Mouse (Mus musculus): ENCODE measurements around the gene Klf17. TPM values are rescaled to one million over a fixed set of nuclear protein-coding genes. Genes with fewer than 3 reads are reported as not detected.

Gene Klf17
- total and polyA plus RNA-seq, 3 experiments: not detected

DNA sequence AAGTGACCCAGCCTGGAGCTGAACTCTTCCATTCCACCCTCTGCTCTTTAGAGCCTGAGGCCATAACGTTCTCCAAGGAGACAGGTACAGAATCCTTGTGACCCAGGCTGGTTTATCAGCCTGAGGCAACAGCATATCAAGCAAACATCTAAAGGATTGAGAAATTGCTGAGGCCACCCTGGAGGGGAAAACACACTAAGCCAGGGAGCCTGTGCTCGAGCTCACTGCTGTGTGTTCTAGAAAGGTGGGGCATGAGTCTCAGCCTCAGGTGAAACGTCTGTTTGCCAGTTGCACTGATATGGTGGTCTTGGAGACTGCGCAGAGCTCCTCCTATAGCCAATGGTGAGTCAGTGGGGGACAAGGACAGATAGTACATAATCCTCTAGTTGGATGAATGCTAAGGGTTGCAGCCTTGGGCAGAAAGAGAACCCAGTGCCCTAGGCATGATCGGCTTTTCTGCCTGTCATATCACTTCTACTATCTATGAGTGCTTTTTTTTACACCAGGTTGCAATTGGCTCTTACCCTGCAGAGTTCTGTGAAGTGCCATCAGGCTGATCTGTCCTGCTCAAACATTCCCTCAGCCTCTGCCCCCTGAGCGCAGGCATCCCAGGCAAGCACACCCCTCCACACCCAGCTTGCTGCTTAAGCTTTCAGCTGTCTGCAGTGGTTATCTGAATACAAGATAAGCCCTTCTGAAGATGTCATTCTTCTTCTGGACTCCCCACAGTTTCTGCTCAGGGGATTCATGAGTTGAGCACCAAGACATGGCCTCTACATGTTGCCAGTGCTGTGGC lies 51.9 kb downstream of the Klf17 start:
- DNase-seq (ENCODE audit: low read depth, low spot score): no peak

DNA sequence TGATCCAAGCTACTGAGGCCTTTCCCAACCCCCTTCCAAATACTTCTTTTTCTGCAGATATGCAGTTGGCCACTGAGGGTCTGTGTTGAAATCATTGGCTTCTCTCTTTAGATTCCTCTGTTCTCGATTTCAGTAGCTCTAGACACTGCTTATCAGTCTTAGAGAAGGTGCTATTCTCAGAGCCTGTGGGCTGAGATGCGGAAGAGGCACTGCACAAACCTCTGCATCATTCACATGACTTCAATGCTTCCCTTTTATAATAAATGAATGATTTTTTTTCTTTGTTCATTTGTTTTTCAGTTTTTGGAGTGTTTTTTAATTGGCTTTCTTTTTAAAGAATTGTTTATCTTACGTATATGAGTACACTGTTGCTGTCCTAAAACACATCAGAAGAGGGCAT lies 53.1 kb downstream of the Klf17 start:
- no peak overlapping the region for H3K27ac ChIP-seq (ENCODE audit: control insufficient read depth, low read depth, low read length)
- peak; percentile 73 for DNase-seq (ENCODE audit: low read depth, low spot score)
- no peaks in the 10 kb centered on the region for H3K79me2 ChIP-seq (ENCODE audit: control insufficient read depth, insufficient read depth, low read length, poor library complexity)
- H3K4me1 ChIP-seq (ENCODE audit: control insufficient read depth in 1 of 2, insufficient read depth in 2 of 2, low read length in 2 of 2): peaks cover 0 to 5% of the 10 kb centered on the region in 2 experiments; a peak in 2 of 4 replicates
- 0 out of 4 replicates have a peak, but pooled peaks cover 0 to 2% of the 10 kb centered on the region in 2 experiments for H3K36me3 ChIP-seq (ENCODE audit: control insufficient read depth in 1 of 2, insufficient read depth in 2 of 2, low read length in 2 of 2)
- H3K4me3 ChIP-seq (ENCODE audit: control insufficient read depth in 1 of 2, insufficient read depth in 1 of 2, low read depth in 2 of 2, low read length in 2 of 2): no peak overlapping the region
- no peaks in the 10 kb centered on the region for H3K9me3 ChIP-seq (replicated peaks; ENCODE audit: insufficient read depth, low read length)
- TF ChIP-seq GATA1 (IDR thresholded peaks at IDR 0.05; ENCODE audit: low read depth, low read length): peak; percentile 49; the same call in 1 of the 2 replicates
- TF ChIP-seq TBP (IDR thresholded peaks at IDR 0.05; ENCODE audit: low read depth, low read length): peak; percentile 80
- no peak for TF ChIP-seq CTCF (IDR thresholded peaks at IDR 0.05 in 2 of 3, conservative IDR thresholded peaks at IDR 0.05 in 1 of 3; ENCODE audit: control insufficient read depth in 1 of 3, insufficient read depth in 1 of 3, low read depth in 2 of 3, low read length in 3 of 3, poor library complexity in 1 of 3, severe bottlenecking in 1 of 3)
- peak; percentile 60 for TF ChIP-seq ELF1 (IDR thresholded peaks at IDR 0.05; ENCODE audit: low read depth, low read length)
- TF ChIP-seq MYC (IDR thresholded peaks at IDR 0.05; ENCODE audit: low read depth, low read length): 0 out of 2 replicates have a peak, but pooled peaks have one; percentile 29
- 0 out of 2 replicates have a peak, but pooled peaks have one; percentile 28 for TF ChIP-seq TCF12 (IDR thresholded peaks at IDR 0.05; ENCODE audit: low read depth, low read length)
- peak; percentile 61 for TF ChIP-seq ZNF384 (IDR thresholded peaks at IDR 0.05; ENCODE audit: low read depth, low read length)
- TF ChIP-seq MAX (IDR thresholded peaks at IDR 0.05; ENCODE audit: low read length): no peak
- TF ChIP-seq POLR2A (IDR thresholded peaks at IDR 0.05; ENCODE audit: control insufficient read depth in 1 of 2, insufficient read depth in 1 of 2, low read depth in 1 of 2, low read length in 2 of 2, poor library complexity in 1 of 2): no peak
- TF ChIP-seq BHLHE40 (IDR thresholded peaks at IDR 0.05; ENCODE audit: borderline replicate concordance, low read depth, low read length): peak; percentile 69; the same call in 1 of the 2 replicates
- H3K9ac ChIP-seq (ENCODE audit: control insufficient read depth, low read depth, low read length, poor library complexity, severe bottlenecking): no peak overlapping the region
- peaks cover 2% of the 10 kb centered on the region in 2 experiments; a peak in 2 of 4 replicates for H3K27me3 ChIP-seq (ENCODE audit: control insufficient read depth in 1 of 2, insufficient read depth in 2 of 2, low read length in 2 of 2)

More for the DNA sequence above, 51.9 kb downstream of the Klf17 start:
- Histone ChIP-seq H3K4me1 (ENCODE audit: control insufficient read depth in 1 of 2, insufficient read depth in 2 of 2, low read length in 2 of 2) (peaks cover 0 to 5% of the 10 kb centered on the region in 2 experiments; a peak in 2 of 4 replicates), H3K27ac (ENCODE audit: control insufficient read depth, low read depth, low read length) (no peak overlapping the region), H3K9ac (ENCODE audit: control insufficient read depth, low read depth, low read length, poor library complexity, severe bottlenecking) (no peak overlapping the region), H3K4me3 (ENCODE audit: control insufficient read depth in 1 of 2, insufficient read depth in 1 of 2, low read depth in 2 of 2, low read length in 2 of 2) (no peak overlapping the region), H3K27me3 (ENCODE audit: control insufficient read depth in 1 of 2, insufficient read depth in 2 of 2, low read length in 2 of 2) (peaks cover 2 to 5% of the 10 kb centered on the region in 2 experiments; a peak in 3 of 4 replicates), H3K9me3 (replicated peaks; ENCODE audit: insufficient read depth, low read length) (no peaks in the 10 kb centered on the region), H3K79me2 (ENCODE audit: control insufficient read depth, insufficient read depth, low read length, poor library complexity) (no peaks in the 10 kb centered on the region), H3K36me3 (ENCODE audit: control insufficient read depth in 1 of 2, insufficient read depth in 2 of 2, low read length in 2 of 2) (0 out of 4 replicates have a peak, but pooled peaks cover 0 to 2% of the 10 kb centered on the region in 2 experiments)
- TF ChIP-seq RAD21 (IDR thresholded peaks at IDR 0.05; ENCODE audit: low read depth, low read length): no peak
- TF ChIP-seq MXI1 (IDR thresholded peaks at IDR 0.05; ENCODE audit: low read depth, low read length): no peak
- no peak for TF ChIP-seq MYB (IDR thresholded peaks at IDR 0.05; ENCODE audit: low read depth, low read length)
- no peak for TF ChIP-seq GATA1 (IDR thresholded peaks at IDR 0.05; ENCODE audit: low read depth, low read length)
- no peak for TF ChIP-seq TCF12 (IDR thresholded peaks at IDR 0.05; ENCODE audit: low read depth, low read length)
- TF ChIP-seq POLR2AphosphoS2 (IDR thresholded peaks at IDR 0.05; ENCODE audit: low read length): no peak
- TF ChIP-seq TBP (IDR thresholded peaks at IDR 0.05; ENCODE audit: low read depth, low read length): no peak
- TF ChIP-seq JUND (IDR thresholded peaks at IDR 0.05; ENCODE audit: low read depth, low read length): no peak
- TF ChIP-seq EP300 (IDR thresholded peaks at IDR 0.05; ENCODE audit: low read depth in 1 of 2, low read length in 2 of 2): no peak
- TF ChIP-seq MAX (IDR thresholded peaks at IDR 0.05; ENCODE audit: low read length): no peak
- no peak for TF ChIP-seq ELF1 (IDR thresholded peaks at IDR 0.05; ENCODE audit: low read depth, low read length)
- no peak for TF ChIP-seq E2F4 (IDR thresholded peaks at IDR 0.05; ENCODE audit: borderline replicate concordance, low read depth, low read length)
